Mouse (Mus musculus): ENCODE data around the gene Gm5346.
"Not testable (repeated sequence)": the region's sequence is repeated elsewhere in the genome, so short reads cannot be mapped to it uniquely, and the experiment has no call there.

Gene Gm5346

DNA sequence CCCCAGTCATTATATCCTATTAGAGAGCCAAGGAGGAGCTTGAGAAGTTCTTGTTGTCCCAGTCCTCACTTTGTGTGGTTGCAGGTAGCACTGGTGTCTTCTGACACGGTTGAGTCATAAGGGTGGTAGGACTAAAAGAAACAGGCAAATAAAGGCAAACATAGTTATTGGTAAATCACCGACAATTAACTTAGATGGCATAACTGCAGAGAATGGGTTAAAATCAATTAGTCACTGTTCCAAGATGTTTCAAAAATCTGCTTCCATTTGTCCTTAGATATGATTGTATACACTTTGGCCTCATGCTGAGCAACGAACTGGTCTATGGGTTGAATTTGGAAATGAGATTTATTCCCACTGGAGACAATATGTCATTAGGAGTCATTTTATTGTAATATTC, at the start of gene Gm5346:
Gene Gm5346 (minus strand): TSS at position 101 of the 400 bp plus-strand sequence.
- DNase-seq, result no peak

DNA sequence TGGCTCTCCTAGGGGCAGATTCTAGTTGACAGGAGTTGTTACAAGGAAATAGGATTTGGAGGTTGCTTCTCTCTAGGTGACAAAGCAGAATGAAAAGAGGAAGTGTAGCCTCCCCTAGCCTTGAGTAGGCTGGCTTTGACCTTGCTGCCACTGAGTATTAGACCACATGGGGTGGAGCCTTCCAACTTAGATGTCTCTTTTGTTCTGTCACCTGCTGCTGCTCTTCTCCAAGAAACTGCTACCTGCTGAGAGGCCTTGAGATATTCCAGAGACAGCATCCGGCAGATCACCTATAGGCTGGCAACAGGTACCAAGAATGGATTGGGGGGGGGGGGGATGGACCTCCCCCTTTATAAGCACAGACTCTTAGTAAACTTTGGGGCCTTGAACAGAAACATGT, 11.0 kb downstream of the Gm5346 start:
- DNase-seq, result no peak

DNA sequence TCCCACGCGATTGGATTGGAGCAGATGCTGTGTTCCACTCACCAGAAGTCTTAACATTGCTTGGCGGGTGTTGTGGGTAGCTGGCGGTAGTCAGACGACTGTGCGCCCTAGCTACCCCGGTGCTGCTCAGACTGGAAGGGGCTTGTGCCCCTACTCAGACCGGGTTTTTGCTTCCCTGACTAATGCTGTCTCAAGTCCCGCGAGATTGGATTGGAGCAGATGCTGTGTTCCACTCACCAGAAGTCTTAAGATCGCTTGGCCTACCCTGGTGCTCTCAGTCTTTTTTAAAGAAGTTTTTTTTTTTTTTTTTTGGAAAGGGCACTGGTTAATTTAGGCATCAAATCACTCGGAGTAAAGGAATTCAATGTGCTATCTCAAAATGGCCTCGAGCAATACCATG, 23.4 kb downstream of the Gm5346 start:
- not testable (repeated sequence) for DNase-seq

DNA sequence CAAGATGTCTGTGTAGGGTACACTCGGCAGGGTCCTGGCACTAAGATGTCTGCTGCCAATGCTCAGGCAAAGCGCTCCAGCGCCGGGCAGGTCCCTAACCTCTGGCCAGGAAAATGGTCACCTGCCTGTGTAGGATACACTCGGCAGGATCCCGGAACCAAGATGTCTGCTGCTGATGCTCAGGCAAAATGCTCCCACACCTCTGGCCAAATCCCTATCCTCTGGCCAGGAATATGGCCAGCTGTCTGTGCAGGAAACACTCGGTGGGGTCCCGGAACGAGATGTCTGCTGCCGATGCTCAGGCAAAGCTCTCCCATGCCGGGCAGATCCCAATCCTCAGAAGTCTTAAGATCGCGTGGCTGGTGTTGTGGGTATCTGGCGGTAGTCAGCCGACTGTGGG, 23.9 kb downstream of the Gm5346 start:
- not testable (repeated sequence) for DNase-seq

DNA sequence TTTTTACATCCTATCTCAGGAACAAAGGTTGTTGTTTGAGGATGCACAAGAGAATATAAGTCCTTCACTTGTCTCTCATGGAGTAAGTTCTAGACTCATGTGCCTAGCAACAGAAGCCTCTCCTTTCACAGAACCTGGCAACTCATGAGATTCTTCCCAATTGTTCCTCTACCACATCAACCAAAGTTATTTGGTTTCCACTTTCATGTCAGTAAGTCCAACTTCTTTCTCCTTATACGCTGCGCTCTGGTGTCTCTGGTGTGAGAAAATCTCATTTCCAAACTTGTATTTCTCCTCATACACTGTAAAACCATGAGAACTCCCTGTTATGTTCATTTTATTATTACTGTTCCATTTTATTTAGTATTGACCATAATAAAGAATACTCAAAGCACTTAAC, 50.5 kb downstream of the Gm5346 start, which contains the start of gene Adam26a:
Gene Adam26a (minus strand): TSS at position 101 of the 400 bp plus-strand sequence.
- not testable (repeated sequence) for DNase-seq
